Mouse (Mus musculus) lung, embryonic 14.5 days (tissue): ENCODE data around the gene Dennd4a. TPM values are rescaled to one million over a fixed set of nuclear protein-coding genes. Genes with fewer than 3 reads are reported as not detected.

Source experiments
- ATAC-seq: fragments of 200-750 bp; cut with Nextera tagmentation; 2 replicates; pipeline ENCODE4 v1.8.0; 2017; ENCODE audit warnings: mild to moderate bottlenecking, moderate TSS enrichment, moderate library complexity; ENCODE audit not compliant: insufficient read depth
- DNase-seq: peaks from one replicate; pipeline ENCODE4 v3.0.0-alpha.2; 2015
- H3K27ac ChIP-seq: fragments of 300-500 bp; sonication (generic); 2 replicates; pipeline ENCODE4 v1.5.1; 2014; ENCODE audit warnings: low read depth, mild to moderate bottlenecking, moderate library complexity
- H3K27me3 ChIP-seq: fragments of 300-500 bp; sonication (generic); 2 replicates; pipeline ENCODE4 v1.6.1; 2014; ENCODE audit warnings: low read length, control low read depth; ENCODE audit not compliant: insufficient read depth
- H3K36me3 ChIP-seq: fragments of 300-500 bp; sonication (generic); 2 replicates; pipeline ENCODE4 v1.6.1; 2014; ENCODE audit warnings: control low read depth; ENCODE audit not compliant: insufficient read depth
- H3K4me1 ChIP-seq: fragments of 300-500 bp; sonication (generic); 2 replicates; pipeline ENCODE4 v1.6.1; 2014; ENCODE audit warnings: antibody characterized with exemption, control low read depth; ENCODE audit not compliant: insufficient read depth
- H3K4me2 ChIP-seq: fragments of 300-500 bp; sonication (generic); 2 replicates; pipeline ENCODE4 v1.6.1; 2014; ENCODE audit warnings: mild to moderate bottlenecking
- H3K4me3 ChIP-seq: fragments of 300-500 bp; sonication (generic); 2 replicates; pipeline ENCODE4 v1.5.1; 2014; ENCODE audit warnings: low read depth, low read length
- H3K9ac ChIP-seq: fragments of 300-500 bp; sonication (generic); 2 replicates; pipeline ENCODE4 v1.6.1; 2014
- H3K9me3 ChIP-seq: fragments of 300-500 bp; sonication (generic); 2 replicates; pipeline ENCODE4 v1.6.1; 2016; ENCODE audit warnings: low read depth, low read length, control low read depth
- CTCF ChIP-seq: IDR thresholded peaks from 2 replicates; pipeline ENCODE4 v1.5.1; 2016; ENCODE audit warnings: antibody characterized with exemption, low read depth
- WGBS: fragments of 180-500 bp; shearing (Covaris S2); extraction: QIAGEN DNeasy Blood & Tissue Kit; methylation state at CpG from one replicate; pipeline ENCODE4 v1.1.7; 2014; 5-methylcytosine and 5-hydroxymethylcytosine counted together
- polyA plus RNA-seq: library from polyadenylated mRNA; unstranded; fragments of >200 nt; fragmentation: Nextera tagmentation; extraction: Ambion mirVana; gene quantifications from 2 replicates; pipeline ENCODE4 v1.2.1, GENCODE M21; 2014

Gene Dennd4a
- polyA plus RNA-seq, 1 experiment from 2014 or later, result 10.9 TPM

DNA sequence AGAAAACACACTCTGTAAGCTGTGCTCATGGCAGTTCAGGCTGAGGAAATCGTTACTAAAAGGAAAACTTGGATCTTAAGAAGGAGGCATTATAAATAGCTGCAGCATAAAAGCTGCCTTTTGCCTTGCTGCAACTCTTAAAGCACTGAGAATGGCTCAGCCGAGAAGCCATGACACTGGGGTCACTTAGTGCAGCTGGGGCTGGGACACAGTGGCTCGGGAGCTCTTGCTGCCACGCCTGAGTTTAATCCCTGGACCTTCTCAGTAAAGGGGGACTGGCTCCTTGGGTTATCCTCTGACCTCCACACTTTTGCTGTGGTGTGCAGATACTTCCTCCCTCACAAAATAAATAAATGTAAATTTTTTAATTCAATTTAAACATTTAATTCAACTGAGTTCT is 91.7 kb downstream of the Dennd4a start:
- TF ChIP-seq CTCF, result no peak
- Histone ChIP-seq H3K4me1 (no peaks in the 10 kb centered on the region), H3K9ac (no peak overlapping the region), H3K4me3 (no peak overlapping the region), H3K9me3 (no peaks in the 10 kb centered on the region), H3K4me2 (no peak overlapping the region), H3K27ac (no peak overlapping the region), H3K27me3 (no peaks in the 10 kb centered on the region), H3K36me3 (peaks cover 9% of the 10 kb centered on the region; the same call in 1 of the 2 replicates)
- ATAC-seq (no peak), DNase-seq (no peak)
- WGBS, result 30% methylated on average over 4 of the region's 4 CpGs

DNA sequence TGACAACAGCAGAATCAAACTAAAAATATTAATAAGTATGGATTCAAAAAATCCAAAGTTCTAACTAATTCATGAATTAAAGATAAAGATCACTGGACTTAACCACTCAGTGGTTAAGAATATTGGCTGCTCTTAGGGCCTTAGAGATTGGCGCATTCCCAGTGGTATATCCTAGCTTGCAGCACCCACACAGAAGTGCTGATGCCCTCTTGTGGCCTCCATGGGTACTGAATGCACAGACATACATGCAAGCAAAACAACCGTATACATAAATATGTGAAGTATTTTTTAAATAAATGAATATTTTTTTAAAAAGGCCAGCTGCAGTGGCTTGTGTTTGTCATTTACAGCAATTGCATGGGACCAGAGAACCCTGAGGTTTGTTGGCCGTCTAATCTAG is 92.2 kb downstream of the Dennd4a start:
- no peak overlapping the region for H3K4me2 ChIP-seq
- DNase-seq (peak; percentile 94), ATAC-seq (no peak)
- WGBS, result 57% methylated on average over 3 of the region's 3 CpGs
- no peaks in the 10 kb centered on the region for H3K4me1 ChIP-seq
- H3K27me3 ChIP-seq, result no peaks in the 10 kb centered on the region
- no peaks in the 10 kb centered on the region for H3K9me3 ChIP-seq
- H3K4me3 ChIP-seq, result no peak overlapping the region
- no peak overlapping the region for H3K9ac ChIP-seq
- no peak overlapping the region for H3K27ac ChIP-seq
- peaks cover 8% of the 10 kb centered on the region; the same call in 1 of the 2 replicates for H3K36me3 ChIP-seq
- peak; percentile 86 for TF ChIP-seq CTCF

DNA sequence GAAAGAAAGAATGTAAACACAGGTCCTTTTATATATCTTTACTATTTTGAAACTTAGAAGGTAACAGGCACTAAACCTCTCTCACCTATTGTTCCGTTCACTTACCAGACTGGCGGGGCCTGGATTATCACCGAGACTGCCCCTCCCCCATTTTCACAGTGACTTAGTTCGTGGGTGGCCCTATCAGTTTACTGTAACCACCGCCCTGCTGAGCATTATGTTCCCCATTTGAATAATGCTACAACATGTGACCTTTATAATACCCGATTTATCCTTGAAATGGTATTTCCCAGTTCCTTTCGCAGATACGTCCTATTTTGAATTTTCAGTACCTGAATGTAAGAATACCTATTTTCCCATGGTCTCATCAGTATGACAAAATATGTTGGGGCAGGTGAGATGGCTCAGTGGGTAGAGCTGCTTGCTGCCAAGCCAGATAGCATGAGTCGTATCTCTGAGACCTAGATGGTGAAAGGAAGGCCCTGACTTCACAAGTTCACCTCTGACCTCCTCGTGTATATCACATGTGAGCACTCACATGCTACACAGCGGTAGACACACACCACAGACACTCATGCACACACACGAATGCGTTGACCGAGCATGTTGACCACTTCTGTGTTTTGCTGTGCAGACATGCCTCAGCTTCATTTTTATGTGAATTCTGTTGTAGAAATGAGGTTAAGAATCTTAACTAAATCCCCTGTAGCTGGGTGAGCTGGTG is 93.9 kb downstream of the Dennd4a start:
- no peak for DNase-seq
- H3K9me3 ChIP-seq, result no peaks in the 10 kb centered on the region
- H3K9ac ChIP-seq, result no peak overlapping the region
- 82% methylated on average over 14 of the region's 14 CpGs for WGBS
- peaks cover 3% of the 10 kb centered on the region; the same call in 1 of the 2 replicates for H3K36me3 ChIP-seq
- no peaks in the 10 kb centered on the region for H3K27me3 ChIP-seq
- no peaks in the 10 kb centered on the region for H3K4me1 ChIP-seq
- no peak for TF ChIP-seq CTCF
- no peak overlapping the region for H3K4me2 ChIP-seq
- ATAC-seq, result no peak
- H3K4me3 ChIP-seq, result no peak overlapping the region
- no peak overlapping the region for H3K27ac ChIP-seq

DNA sequence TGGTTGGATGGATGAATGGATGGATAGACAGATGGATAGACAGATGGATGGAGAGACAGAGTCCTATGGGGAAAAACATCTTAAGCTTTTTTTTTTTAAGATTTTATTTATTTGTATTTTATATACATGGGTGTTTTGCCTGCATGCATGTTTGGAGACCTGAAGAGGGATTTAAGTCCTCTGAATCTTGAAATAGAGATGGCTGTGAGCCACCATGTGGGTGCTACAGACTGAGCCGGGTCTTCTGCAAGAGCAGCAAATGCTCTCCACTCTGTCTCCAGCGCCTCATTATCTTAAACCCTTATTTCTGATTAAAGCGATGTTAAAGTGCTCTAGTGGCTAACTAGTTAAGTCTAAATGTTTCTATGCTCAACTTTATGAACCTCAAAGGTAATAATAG is 96.3 kb downstream of the Dennd4a start:
- ATAC-seq, result no peak
- H3K27ac ChIP-seq, result no peak overlapping the region
- 82% methylated on average over 3 of the region's 3 CpGs for WGBS

DNA sequence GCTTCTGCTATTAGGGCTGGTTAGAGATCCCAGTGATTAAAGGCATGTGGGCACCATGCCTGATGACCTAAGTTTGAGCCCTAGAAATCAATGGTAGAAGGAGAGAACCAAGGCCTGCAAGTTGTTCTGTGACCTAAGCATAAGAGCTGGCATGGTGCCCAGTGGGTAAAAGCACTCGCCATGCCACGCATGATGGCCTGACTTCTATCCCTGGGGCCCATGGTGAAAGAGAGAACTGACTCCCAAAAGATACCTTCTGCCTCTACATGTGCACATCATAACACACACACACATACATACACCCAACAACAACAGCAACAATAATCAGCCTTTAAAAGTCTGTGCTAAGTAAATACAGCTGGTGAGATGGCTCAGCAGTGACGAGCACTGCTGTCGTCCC is 102.3 kb downstream of the Dennd4a start:
- no peak for TF ChIP-seq CTCF
- no peak overlapping the region for H3K4me3 ChIP-seq
- no peak for DNase-seq
- no peak overlapping the region for H3K9ac ChIP-seq
- 84% methylated on average over 4 of the region's 4 CpGs for WGBS
- H3K27me3 ChIP-seq, result no peaks in the 10 kb centered on the region
- no peak overlapping the region for H3K27ac ChIP-seq
- no peak for ATAC-seq
- H3K9me3 ChIP-seq, result no peaks in the 10 kb centered on the region
- no peaks in the 10 kb centered on the region for H3K4me1 ChIP-seq
- peaks cover 11% of the 10 kb centered on the region; the same call in 1 of the 2 replicates for H3K36me3 ChIP-seq
- H3K4me2 ChIP-seq, result no peak overlapping the region

More for the DNA sequence above, 96.3 kb downstream of the Dennd4a start:
- no peak for DNase-seq
- peaks cover 3% of the 10 kb centered on the region; the same call in 1 of the 2 replicates for H3K36me3 ChIP-seq
- no peaks in the 10 kb centered on the region for H3K27me3 ChIP-seq
- no peak overlapping the region for H3K9ac ChIP-seq
- no peak for TF ChIP-seq CTCF
- H3K4me3 ChIP-seq, result no peak overlapping the region
- no peaks in the 10 kb centered on the region for H3K4me1 ChIP-seq
- no peak overlapping the region for H3K4me2 ChIP-seq
- no peaks in the 10 kb centered on the region for H3K9me3 ChIP-seq

DNA sequence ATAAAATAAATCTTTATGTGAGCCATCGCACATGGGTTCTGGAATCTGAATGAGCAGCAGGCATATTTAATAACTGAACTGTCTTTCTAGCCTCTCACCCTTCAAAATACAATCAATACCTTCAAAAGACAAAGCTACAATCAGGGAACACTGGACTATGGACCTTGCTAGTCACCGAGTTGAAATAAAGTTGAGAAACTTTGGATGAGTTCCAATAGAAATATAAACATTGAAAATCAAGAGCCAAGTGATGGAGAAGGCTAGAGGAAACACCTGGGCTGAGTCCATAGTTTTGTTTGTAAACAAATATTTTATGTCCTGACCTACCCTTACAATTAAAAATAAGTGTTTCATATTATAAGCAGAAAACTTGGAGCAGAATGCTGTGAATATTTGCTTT is 102.8 kb downstream of the Dennd4a start:
- Histone ChIP-seq H3K9ac (no peak overlapping the region), H3K9me3 (no peaks in the 10 kb centered on the region), H3K36me3 (peaks cover 11% of the 10 kb centered on the region; the same call in 1 of the 2 replicates), H3K4me2 (no peak overlapping the region), H3K27me3 (no peaks in the 10 kb centered on the region), H3K4me1 (no peaks in the 10 kb centered on the region), H3K27ac (no peak overlapping the region), H3K4me3 (no peak overlapping the region)
- WGBS, result 60% methylated on average over 2 of the region's 2 CpGs
- TF ChIP-seq CTCF, result no peak
- DNase-seq, result peak; percentile 59
- no peak for ATAC-seq

DNA sequence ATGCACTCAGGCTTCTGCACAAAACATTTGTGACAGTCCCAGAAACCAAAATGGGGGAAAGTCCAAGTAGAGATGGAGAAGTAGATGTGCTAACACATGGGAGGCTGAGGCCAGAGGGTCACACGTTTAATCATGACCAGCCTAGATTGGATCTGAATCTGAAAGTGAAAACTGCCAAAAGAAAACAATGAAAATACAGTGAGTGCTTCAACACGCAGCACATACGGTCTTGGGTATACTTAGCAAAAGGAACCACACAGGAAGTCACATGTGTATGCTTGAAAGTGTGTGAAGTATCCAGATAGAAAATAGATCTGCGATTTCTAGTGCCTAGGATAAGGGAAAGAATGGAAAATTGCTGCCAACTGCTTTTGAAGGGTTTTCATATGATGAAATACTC is 103.5 kb downstream of the Dennd4a start:
- H3K9ac ChIP-seq, result no peak overlapping the region
- H3K4me3 ChIP-seq, result no peak overlapping the region
- no peaks in the 10 kb centered on the region for H3K9me3 ChIP-seq
- H3K27ac ChIP-seq, result no peak overlapping the region
- H3K4me1 ChIP-seq, result no peaks in the 10 kb centered on the region
- no peak for DNase-seq
- no peak for TF ChIP-seq CTCF
- H3K4me2 ChIP-seq, result no peak overlapping the region
- H3K36me3 ChIP-seq, result peaks cover 11% of the 10 kb centered on the region; the same call in 1 of the 2 replicates
- 68% methylated on average over 4 of the region's 4 CpGs for WGBS
- no peaks in the 10 kb centered on the region for H3K27me3 ChIP-seq
- ATAC-seq, result no peak
